Mouse (Mus musculus) Muller cell, postnatal 12 days (primary cell): ENCODE data around the gene Thbs3.
A peak's percentile ranks its signal among the peaks of the same experiment; 100 is the strongest.

Source experiments
- DNase-seq: peaks from one replicate; pipeline ENCODE4 v3.0.0-alpha.2; 2015; ENCODE audit errors: inconsistent ontology term

Thbs3 gene

DNA sequence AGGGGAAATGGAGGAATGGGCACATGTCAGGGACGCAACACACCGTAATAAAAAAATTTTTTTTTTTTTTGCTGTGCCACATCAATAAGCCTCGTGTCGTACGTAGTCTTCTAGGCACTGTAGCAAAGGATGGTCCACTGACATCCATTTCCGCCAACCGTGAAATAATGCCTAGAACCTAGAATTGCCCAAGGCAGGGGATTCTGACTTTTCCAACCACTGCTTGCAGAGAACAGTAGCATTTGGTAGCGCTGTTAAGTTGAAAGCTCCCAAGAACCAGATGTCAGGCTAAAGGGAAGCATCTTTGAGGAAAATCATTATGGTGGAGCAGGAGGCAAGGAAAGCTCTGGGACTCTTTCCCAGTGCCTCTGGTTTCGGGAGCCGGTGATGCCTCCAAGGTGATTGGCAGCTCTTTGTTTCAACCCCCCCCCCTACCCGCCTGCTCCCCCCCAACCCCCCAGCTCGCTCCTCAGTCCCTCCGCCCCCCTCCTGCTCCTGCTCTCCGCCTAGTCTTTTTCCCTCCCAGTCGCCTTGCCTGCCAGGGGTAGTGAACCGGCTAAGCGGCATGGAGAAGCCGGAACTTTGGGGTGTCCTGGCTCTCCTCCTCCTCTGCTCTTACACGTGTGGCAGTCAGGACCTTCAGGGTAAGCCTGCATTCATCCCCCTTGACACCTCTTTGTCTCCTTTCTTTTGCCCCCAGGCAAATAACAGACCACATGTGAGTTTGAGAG is at the start of gene Thbs3:
TSS of gene Thbs3 (plus strand) at position 500 of the 731 bp plus-strand sequence.
- DNase-seq = peak; percentile 50

DNA sequence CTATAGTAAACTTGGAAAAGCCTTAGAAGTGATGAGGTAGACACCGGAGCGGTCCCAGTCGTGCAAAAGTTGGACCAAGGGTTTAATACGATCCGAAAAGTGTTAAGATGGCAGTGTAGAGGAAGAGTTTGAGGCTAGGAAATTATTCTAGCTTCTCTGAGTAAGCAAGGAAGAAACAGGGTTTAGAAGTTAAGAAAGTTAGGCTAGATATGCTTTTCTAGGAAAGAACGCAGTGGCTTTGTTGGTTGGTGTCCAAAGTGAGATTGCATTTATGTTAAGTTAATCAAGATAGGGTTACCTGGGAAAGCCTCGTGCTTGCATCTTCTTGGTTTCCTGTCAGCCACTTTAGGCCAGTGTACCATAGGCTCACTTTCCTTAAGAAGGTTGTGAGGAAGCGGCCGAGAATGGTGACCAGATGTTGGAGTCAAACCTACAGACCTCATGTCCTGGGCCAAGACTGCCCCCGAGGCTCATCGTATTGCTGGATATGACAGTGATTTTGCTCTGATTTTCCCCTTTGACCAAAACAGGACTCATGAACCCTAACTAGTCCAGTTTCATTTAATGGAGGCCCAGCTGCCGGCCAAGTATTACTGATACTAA is 49.6 kb upstream of the Thbs3 start:
- no peak for DNase-seq

DNA sequence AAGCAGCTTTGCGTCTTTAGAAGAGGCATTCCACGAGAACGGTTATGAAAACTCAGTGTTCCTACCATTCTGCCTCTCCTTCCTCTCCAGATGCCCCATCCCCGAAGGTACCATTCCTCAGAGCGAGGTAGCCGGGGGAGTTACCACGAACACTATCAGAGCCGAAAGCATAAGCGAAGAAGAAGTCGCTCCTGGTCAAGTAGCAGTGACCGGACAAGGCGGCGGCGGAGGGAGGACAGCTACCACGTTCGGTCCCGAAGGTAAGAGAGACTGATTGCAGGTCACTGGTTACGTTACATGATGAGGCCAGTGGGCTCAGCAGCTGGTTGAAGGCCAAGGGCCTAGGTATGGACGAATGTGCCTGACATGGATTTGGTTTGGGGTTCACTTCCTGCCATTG is 48.0 kb upstream of the Thbs3 start:
- DNase-seq = no peak

DNA sequence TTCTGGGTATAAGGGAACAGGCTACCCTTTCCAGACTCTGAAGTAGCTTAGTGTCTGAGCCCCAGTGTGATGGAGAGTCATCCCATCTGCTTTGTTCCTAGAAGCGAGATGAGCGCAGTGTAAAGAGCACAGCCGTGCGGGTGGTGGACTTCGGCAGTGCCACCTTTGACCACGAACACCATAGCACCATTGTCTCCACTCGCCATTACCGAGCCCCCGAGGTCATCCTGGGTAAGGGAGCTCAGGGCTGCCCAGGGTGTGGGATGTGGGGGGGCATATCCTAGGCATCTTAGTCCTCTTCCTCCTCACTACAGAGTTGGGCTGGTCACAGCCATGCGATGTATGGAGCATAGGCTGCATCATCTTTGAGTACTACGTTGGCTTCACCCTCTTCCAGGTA is 40.1 kb upstream of the Thbs3 start:
- DNase-seq = no peak

DNA sequence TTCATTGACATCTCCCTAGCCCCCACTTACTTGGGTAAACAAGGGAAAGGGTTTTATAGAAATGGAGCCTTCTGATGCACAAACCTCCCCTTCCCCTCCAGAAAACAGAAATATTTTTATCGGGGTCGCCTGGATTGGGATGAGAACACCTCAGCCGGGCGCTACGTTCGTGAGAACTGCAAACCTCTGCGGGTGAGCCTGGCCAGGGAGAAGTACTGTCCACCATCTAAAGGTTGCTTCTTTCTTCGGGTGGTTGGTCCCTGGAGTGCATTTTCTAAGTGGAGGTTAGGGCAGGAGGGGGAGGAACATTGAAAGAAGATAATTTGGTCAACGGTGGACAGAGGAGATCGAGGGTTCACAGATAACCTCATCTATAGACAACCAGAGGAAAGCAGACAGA is 39.4 kb upstream of the Thbs3 start:
- DNase-seq = no peak

DNA sequence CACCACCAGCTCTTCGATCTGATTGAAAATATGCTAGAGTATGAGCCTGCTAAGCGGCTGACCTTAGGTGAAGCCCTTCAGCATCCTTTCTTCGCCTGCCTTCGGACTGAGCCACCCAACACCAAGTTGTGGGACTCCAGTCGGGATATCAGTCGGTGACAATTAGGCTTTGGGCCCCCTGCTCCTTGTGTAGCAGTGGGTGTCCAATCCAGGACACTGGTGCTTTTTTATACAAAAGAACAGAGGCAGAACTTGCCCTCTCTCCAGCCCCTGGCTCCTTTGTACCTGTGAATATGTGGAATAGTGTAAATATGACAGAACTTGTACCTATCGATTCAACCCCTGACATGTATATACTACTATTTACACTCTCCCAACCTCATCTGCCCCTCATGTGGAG is 38.6 kb upstream of the Thbs3 start:
- no peak for DNase-seq

DNA sequence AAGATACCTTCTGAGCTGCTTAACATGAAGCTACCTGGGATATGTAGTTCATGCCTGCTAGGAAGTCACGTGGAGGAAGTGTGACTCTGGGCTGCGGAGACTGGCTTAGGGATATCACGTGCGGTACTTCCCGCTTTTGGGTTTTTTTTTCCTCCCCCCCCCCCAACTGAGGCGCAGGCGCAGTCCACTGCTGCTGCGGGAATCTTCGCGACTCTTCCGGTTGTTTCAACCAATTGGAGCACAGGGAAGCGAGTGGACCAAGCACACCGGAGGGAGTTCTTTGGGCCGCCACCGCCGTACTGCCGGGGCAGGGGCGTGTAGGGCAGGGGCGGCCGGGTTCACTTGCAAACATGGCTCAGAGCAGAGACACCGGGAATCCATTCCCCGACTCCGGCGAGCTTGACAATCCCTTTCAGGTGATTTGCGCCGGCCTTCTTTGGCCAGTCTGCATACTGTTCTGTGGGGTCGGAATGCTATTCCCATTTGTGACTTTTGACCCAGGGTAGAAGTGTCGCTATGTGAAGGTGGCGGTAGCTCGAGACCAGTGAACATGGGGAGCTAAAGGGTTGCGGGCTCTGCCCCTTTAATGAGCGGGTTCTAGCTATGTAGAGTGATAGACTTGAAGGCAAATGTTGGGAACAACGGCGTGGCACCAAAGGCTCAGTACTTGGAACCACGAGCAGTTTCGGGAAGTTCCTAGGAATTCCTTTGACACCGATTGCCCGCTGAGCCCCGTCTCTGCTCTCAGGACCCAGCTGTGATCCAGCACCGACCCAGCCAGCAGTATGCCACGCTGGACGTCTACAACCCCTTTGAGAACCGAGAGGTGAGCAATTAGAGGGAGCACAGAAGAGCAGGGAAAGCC is 37.5 kb upstream of the Thbs3 start, which contains the start of gene Scamp3:
TSS of gene Scamp3 (plus strand) at position 232 of the 865 bp plus-strand sequence.
- DNase-seq = peak; percentile 99

DNA sequence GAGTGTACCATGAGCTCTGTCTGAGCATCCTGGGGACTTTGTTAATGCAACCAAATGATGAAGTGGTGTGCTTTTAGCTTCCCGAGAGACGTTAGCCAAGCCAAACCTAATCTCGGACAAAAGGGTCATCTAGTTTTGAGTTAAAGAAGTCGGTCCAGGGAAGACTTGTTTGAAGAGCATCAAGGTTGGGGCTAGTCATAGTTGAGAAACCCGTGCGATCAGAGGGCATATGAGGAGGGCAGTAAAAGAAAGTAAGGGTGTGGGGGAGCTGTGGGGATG is 36.9 kb upstream of the Thbs3 start:
- no peak for DNase-seq

DNA sequence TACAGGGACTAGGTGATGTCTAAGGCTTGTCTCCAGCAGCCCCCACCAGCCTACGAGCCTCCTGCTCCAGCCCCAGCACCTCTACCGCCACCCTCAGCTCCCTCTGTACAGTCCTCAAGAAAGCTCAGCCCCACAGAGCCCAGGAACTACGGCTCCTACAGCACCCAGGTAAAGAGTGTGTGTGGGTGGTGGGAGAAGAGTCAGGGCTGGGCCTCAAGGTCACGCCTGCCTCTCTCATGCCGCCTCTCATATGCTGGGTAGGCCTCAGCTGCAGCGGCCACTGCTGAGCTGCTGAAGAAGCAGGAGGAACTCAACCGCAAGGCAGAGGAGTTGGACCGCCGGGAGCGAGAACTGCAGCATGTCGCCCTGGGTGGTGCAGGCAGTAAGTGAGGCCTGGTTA is 35.9 kb upstream of the Thbs3 start:
- DNase-seq = no peak

DNA sequence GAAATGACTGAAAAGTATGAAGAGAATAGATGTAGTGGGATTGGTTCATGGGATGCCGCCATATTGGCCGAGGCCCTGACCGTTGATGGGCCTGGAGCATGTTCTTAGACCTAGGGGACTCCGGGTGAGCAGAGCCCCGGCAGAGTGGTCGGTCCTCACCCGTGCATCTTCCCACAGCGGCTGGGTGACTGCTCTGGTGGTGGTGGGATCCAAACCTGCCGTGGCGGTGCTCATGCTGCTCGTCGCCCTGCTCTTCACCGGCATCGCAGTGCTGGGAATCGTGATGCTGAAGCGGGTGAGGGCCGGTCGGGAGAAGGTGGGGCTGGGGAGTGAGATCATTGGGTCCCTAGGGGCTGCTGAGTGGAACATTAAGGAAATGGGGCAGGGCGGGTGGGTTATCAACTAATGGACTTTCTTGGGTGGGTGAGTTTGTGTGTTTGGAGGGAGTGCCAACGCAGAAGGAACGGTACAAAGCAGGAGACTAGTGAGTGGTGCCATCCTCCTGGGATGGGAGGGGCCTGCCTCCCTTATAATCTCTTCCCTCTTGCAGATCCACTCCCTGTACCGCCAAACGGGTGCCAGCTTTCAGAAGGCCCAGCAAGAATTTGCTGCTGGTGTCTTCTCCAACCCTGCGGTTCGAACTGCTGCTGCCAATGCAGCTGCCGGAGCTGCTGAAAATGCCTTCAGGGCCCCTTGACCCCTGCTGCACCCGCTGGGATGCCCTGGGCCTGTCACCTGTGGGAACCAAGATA is 33.1 kb upstream of the Thbs3 start:
- DNase-seq = no peak

DNA sequence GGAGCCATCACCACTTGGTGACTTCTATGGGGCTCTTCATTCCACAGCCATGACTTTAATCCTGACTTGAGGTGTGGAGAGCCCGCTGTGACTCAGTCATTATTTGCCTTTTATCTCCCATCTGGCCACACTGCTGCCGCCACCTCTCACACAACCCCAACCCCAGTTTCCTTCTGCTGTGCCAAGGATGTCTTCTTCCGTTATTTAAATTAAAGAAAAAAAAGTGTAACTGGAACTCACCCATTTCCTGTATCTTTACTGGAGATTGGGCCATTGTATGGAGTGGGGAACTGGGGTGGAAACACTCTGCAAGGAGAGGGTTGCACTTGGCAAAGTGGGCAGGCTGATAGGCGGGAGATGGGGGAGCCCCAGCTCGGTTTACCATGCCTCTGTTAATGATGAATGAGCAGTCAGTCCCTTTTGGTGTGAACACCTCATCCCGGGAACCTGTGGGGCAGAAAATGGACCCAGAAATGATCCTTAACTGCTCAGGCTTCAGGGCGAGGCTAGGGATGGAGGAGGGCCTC is 32.4 kb upstream of the Thbs3 start:
- no peak for DNase-seq

DNA sequence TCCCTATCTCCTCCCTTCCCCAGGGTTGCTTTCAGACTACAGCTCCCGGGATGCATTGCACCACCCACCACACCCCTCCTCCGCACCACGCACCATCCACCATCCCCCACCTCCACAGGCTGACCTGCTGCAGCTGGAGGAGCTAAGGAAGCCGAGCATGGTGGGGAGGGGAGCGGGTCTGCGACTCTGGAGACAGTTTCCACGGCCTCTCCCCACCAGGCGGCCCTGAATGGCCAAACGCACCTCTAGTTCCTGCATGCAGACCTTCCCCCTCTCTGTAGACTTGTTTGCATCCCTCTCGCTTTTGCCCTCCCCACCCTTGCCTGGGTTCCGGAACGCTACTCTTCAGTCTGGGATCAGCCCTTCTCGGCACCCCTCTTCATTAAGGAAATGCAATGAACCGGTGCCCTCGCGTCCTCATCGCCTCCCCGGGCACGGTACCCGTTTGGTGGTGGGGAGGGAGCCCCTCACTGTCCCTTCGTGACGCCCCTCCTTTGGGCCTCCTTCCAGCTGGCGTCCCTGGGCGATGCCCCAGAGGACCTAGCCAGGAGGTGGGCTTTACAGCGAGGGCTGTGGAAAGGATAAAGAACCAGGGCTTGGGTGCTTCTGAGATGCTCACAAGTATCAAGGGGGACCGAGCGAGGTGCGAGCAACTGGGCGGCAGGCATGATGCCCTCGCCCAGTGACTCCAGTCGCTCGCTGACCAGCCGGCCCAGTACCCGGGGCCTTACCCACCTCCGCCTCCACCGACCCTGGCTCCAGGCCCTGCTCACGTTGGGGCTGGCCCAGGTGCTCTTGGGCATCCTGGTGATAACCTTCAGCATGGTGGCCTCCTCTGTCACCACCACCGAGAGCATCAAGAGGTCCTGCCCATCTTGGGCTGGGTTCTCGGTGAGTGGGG is 31.7 kb upstream of the Thbs3 start, which contains the start of gene Fam189b:
TSS of gene Fam189b (plus strand) at position 86 of the 901 bp plus-strand sequence.
- peak; percentile 86 for DNase-seq

DNA sequence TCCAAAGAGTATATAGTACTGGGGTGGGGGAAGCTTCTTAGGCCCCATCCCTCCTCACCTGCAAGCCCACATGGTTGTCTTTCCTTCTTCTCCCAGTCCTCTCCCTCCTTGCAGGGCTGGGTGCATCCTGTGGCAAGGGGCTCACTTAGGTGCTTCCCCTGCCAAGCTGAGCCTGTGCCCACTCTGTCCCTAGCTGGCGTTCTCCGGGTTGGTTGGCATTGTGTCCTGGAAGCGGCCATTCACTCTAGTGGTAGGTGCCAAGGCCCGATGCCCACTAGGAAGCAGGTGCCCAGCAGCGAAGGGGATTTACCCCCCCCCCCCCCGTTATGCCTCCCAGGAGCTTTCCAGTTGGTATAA is 31.0 kb upstream of the Thbs3 start:
- DNase-seq = no peak

DNA sequence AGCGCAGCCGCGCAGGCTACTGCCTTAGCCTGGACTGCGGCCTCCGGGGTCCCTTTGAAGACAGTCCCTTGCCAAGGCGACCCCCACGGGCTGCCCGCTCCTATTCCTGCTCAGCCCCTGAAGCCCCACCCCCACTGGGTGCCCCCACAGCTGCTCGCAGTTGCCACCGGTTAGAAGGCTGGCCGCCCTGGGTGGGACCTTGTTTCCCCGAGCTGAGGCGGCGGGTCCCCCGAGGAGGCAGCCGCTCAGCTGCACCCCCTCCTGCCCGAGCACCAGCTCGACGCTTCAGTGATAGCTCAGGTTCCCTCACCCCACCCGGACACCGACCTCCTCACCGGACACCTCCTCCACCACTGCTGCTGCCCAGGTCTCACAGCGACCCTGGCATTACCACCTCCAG is 27.8 kb upstream of the Thbs3 start:
- DNase-seq = no peak

DNA sequence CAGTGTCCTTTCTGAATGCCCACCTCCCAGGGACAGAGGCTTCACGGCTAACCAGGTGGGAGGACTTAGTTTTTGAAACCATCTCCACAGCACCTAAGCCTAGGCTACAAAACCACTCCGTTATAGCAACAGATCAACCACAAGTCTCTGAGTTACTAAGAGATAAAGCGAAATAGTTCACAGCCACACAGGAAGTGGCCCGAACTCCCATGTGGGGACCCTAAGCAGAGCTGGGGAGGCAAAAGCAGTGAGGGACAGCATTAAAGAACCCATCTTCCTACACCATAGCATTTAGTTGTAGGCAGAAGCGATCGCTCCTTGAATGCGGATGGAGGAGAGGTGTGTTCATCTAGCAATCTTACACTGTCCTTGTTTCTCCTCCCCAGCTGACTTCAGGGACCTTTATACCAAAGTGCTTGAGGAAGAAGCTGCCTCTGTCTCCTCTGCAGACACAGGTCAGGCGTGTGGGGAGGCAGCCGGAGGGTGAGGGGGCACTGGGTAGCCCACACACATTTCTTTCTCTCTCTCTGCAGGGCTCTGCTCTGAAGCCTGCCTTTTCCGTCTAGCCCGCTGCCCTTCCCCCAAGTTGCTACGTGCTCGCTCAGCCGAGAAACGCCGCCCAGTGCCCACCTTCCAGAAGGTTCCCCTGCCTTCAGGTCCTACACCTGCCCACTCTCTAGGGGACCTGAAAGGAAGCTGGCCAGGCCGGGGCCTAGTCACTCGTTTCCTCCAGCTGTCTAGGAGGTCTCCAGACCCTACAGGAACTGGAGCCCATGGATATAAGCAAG is 27.1 kb upstream of the Thbs3 start:
- no peak for DNase-seq

DNA sequence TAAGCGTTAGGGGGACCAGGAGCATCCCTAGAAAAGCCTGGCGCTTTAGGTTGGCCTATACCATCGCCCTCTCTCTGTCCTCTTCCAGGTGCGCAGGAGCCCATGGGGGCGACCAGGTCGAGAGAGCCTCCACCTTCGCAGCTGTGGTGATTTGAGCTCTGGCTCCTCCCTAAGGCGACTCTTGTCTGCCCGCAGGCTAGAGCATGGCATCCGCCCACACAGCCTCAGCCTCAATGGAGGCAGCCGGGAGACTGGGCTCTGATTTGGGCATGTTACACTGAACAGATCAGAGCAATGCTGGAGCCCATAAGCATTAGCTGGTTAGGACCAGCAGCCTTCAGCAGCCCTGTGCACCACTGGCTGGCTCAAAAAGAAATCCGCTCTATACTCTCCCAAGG is 26.5 kb upstream of the Thbs3 start:
- no peak for DNase-seq

DNA sequence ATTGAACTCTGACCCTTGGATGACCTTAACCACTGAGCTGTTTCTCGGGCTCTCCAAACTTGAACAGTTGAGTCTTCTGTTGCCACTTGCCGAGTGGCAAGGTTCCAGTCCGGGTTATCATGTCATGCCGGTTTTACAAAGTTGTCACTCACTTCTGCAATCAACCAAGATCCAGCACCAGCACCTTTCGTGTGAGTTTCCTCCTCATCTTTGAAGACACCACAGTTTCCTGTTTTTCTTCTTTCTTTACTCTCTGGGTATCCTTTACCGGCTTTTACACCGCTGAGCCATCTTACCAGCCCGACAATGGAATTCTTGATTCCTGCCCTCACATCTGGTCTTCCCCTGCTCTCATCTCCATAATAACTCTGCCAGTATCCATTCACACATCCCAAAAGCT is 24.5 kb upstream of the Thbs3 start:
- DNase-seq = no peak

DNA sequence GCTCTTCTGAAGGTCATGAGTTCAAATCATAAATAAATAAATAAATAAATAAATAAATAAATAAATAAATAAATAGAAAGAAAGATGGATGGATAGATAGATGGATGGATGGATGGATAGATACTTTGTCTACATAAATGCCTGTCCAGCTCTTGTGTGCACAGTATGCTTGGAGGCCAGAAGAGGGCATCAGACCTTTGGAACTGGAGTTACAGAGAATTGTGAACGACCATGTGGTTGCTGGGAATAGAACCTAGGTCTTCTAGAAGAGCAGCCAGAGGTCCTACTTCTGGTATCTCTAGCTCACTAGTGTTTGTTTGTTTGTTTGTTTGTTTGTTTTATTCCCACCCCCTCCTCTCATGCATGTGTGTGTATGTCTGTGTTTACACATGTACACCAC is 21.6 kb upstream of the Thbs3 start:
- no peak for DNase-seq

DNA sequence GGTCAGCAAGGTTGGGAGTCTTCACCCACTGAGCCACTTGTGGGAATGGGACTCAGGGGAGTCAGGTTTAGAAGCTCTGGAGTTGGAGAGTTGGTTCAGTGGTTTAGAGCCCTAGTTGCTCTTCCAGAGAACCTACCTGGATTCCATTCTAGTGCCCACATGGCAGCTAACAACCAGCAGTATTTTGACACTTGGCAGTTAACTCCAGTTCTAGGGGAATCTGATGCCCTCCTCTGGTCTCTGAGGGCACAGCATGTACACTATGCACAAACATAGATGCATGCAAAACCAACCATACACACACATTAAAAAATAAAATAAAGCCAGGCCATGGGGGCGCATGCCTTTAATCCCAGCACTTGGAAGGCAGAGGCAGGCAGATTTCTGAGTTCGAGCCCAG is 21.1 kb upstream of the Thbs3 start:
- no peak for DNase-seq
